Mouse (Mus musculus): ENCODE results near the gene Zap70.
A peak's percentile ranks its signal among the peaks of the same experiment; 100 is the strongest.

Zap70 gene

DNA sequence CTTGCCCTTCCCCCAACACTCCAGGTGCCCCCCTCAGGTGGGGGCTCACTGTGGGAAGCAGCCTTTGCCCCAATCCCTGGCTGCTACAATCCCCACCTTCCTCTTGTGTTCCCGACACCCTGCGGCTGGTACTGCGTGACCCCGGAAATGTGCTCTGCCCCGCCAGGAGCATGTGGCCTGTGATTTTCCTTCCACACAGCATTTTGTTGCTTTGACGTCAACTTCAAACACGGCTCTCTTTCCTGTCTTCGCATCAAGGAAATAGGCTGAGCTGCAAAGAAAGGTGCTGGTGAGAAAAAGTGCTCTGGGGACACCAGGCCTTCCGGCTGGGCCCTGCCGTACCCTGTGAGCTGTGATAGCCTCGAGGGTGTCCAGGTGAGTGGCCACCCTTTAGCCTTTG is at the start of gene Zap70:
Gene Zap70, plus strand, starts transcription at position 231 of the 400 bp plus-strand sequence.
- no peak for DNase-seq (ENCODE audit: low spot score in 2 of 2)

DNA sequence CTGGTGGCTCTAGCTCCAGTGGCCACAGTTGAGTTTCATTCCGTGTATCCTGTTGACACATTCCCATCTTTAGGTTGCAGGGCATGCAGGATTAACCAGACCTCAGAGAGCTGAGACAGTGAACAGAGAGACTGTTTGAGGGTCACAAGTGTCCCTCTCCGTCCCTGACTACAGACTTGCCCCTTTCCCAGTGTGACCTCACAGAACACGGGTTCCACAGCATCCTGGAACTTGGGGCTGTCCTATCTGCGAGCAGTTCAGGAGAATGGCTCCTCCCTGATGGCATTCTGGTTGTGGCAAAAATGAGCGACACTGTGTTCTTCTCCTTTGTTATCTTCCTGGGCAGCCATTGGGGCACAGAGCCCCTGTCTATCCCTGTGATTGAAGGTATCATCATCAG is 47.3 kb upstream of the Zap70 start, which contains the start of gene Actr1b:
Gene Actr1b, minus strand, starts transcription at position 112 of the 400 bp plus-strand sequence.
- no peak for DNase-seq (ENCODE audit: low spot score in 2 of 2)

DNA sequence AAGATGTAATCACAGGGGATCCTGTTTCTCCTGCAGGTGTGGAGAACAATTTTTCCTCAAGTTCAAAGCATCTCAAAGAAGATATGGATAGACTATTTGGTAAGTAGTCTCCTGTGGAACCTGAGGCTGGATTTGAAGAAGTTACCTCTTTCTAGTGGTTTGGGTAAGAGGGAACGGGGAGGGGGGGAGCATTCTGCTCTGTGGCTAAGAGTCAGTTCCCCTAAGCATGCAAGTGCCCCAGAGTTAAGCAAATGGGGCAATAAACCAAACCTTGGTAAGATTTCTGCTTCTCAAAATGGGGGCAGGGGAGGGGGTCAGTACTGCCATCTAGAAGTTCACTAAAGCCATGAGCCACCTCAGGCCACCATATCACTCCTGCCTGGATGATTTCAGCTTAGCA is 42.8 kb upstream of the Zap70 start:
- no peak for DNase-seq (ENCODE audit: low spot score in 2 of 2)

DNA sequence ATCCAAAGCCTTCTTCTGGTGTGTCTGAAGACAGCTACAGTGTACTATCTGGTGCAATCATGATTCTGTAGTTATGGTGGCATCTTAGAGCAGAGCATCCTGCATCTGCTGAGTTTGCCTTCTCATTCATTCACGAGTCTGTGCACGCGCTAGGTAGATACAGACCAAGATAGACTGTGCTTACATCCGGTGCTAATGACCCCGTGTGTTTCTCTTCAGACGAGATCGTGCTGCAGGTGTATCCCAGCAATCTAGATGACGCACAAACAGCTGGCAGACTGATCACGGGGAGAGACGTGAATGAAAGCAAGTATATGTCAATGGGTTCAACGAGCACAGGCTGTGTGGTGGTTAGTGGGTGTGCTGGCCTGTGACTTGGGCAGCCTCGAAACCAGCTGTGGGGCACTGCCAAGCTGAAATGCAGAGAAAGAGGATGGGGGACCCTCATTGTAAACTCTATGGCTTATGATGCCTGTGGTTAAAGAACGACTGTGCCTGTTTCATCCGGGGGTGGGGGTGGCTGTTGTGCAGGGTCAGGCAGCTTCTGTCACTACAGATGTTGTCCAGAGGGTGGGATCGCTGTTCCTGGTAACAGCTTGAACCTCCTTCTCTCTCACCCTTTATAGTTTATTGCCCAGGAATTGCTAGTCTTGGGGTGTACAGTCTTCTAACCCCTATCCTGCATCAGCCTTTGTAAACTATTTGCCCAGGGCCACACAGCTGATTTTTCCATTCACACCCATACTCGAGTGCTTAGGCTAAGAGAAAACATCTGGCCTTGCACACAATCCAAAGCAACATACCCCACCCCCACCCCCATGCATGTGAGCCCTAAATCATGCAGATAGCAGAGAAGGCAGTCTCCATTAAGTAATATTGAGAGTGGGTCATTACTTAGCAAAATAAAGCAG is 38.2 kb upstream of the Zap70 start:
- no peak for DNase-seq (ENCODE audit: low spot score in 2 of 2)

DNA sequence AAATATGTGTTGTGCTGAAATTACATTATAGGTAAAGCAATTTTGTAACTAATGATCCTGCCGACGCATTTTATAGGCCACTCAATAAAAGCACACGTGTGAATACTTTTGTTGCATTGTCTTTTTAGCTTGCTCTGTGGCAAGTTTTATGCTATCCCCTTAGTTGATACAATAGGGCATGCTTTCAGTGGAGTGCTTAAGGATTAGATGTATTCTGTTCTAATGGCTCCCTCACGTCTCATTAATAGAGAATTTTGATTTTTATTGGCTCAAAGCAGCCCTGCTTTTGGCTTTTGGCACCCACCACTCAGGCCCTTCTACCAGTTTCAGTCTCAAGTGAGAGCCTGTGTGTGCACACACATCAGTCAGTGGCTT is 37.6 kb upstream of the Zap70 start:
- no peak for DNase-seq (ENCODE audit: low spot score in 2 of 2)

DNA sequence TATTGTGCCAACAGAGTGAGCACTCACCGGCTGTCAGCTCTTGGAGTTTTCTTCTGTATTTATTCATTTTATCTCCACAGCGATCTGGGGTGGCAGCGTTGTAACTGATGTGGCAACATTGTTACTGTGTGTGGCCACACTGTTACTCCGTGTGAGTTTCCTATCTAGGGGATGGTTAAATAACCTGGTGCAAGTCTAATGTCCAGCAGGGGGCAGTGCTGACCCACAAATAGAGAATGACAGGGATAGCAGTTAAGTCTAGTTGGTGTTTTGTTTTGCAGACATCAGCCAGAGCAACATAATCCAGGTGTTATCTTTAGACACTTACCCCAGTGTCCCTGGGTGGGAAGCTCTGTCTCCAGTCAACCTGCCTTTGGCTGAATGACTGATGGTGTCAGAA is 24.3 kb upstream of the Zap70 start:
- peak; percentile 35 to 66 for DNase-seq (ENCODE audit: low spot score in 2 of 2)

DNA sequence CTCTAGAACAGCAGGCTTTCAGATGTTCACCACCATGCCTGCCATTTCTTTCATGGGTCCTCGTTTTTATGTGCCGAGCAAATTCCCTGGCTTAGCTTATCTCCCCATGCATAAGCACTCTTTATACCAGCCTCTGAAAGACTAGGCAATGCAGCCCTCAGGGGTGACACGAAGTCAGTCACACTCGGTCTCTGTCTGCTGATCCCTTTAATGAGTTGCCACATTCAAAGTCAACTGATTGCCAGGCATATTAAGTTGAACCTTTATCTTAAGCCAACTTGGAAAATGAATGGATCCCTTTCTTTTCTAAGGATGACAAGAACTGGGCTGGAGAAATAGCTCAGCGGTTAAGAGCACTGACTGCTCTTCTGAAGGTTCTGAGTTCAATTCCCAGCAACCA is 22.4 kb upstream of the Zap70 start:
- no peak for DNase-seq (ENCODE audit: low spot score in 2 of 2)

DNA sequence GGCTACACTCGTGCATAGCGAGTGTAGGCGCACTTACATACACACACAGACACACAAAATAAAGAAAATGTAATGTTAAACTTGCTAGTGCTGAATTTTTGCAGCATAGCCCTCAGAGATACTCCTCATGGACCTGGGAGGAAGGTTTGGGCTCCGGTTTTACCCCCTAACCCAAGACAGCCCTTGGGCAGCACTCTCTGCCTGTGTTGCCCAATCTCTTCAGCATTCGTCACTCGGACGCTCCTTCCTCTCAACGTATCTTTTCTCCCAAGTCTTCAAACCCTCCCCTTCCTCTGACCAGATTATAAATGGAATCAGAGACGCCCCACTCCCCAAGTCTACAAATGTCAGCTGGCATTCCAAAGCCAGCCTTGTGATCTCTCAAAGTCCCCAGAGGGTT is 18.6 kb upstream of the Zap70 start:
- DNase-seq (ENCODE audit: low spot score in 2 of 2) = no peak

DNA sequence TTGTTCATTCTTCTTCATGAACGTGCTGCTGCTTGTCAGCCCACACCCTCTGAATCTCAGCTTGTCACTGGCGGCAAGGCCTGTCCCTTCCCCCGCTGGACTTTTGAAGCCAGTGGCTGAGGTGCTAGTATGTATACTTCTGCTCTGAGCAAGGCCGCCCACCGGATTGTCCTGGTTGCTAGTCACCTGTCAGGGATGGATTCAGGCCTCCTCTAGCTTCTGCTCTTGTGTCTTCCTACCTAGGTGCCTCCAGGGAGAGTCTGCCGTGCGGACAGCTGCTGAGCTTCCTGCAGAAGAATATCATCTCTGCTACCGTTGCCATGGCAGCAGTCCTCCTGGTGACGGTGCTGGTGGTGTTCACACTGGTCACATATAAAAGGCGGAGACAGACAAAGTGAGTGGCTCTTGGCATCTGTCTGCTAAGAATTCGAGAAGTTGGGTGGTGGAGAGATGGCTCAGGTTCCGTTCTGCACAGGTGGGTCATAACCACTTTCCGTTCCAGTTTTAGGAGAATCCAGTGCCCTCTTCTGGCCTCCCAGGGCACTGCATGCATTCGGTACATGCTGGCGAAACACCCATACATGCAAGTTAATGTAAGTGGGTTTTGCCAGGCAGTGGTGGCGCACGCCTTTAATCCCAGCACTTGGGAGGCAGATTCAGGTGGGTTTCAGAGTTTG is 17.2 kb upstream of the Zap70 start:
- DNase-seq (ENCODE audit: low spot score in 2 of 2) = peak; percentile 40 to 75

DNA sequence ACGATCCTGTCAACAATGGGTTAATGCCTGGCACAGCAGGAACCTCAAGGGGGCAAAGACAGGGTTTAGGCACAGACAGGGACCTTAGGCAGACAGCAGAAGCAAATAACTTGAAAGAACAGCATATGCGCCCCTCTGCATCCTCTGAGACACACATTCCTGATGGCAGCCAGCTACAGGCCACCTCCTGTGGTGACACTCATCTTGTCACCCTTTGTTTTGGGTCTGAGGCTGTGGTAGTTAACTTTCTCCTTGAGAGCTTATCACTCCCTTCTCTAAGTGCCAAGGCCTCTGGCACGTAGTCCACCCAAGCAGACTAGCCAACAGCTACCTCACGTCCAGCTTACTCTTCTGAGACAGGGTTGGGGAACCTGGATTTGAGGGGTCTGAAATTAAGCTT is 15.9 kb upstream of the Zap70 start:
- no peak for DNase-seq (ENCODE audit: low spot score in 2 of 2)

DNA sequence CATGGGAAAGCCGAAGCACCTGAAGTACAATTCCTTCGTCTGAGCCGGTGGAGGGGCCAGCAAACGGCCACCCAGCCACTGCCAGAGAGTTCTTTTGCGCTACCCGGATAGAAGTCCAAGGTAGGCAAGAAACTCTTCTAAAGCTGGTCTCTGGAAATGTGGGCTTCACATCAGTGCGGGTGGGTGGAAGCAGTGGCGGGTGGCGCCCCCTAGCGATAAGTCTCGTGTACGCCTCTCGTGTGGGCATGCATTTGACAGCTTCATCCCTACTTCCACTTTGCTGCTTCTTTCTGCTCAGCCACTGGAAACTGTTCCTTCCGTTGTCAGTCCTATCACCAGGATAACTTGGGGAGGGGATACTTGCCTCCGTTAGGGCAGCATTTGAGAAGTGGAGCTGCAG is 15.1 kb upstream of the Zap70 start:
- DNase-seq (ENCODE audit: low spot score in 2 of 2) = no peak

DNA sequence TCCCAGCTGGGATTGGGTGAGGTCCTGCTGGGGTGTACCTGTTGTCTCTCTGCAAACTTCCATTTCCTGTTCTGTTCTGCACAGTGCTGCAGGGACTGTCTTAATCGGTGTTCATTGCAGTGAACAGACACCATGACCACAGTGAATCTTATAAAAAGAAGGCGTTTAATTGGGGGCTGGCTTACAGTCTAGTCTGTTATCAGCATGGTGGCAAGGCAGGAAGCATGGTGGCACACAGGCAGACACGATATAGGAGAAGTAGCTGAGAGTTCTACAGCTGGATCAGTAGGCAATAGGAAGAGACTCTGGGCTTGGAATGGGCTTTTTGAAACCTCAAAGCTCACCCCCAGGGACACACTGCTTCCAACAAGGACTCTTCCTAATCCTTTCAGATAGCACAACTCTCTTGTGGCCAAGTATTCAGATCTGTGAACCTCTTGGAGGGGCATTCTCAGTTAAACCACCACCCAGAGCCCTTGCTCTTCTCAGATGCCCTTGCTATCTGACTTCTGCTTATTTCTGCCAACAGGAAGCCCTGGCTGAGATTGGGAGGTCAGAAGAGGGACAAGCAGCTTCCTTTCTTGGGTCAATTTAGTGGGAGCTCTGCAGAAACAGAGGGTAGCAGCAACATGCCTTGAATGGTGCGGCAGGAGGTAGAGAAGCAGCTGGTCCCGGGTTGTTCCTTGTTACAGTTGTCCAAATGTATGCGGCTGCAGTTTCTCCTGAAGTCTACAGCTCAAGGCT is 7.5 kb upstream of the Zap70 start:
- DNase-seq (ENCODE audit: low spot score in 2 of 2) = no peak

DNA sequence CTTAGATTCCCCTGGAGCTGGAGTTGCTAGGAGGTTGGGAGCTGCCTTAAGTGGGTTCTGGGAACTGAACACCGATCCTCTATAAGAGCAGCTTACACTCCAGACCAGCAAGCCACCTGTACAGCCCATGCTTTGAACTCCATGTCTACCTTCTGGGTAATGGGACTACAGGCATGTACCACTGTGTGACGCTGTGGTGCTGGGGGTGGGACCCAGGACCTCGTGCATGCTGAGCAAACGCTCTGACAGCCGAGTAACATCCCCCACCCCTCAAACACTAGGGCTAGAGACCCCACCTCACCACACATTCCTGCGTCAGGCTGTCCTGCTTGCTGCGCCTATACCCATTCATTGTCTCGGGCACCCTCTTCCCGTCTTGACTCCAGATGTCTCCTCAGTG is 3.0 kb upstream of the Zap70 start:
- DNase-seq (ENCODE audit: low spot score in 2 of 2) = no peak

DNA sequence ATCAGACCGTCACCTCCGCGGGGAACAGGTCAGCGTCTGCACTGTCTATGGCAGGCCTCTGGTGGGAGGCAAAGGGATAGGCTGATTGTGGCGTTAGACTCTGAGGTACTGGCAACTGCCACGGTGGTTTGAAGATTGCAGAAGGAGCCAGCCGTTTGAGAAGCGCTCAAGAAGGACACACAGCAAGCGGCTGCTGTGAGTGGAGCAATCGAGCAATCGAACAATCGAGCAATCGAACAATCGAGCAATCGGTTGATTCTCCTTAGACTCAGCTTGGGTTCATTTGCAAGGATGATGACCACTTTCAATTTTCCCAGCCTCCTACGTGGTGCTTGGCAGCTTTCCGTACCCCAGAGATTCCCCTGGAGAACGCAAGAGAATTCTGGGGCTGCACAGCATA is 2.5 kb upstream of the Zap70 start:
- DNase-seq (ENCODE audit: low spot score in 2 of 2) = no peak

DNA sequence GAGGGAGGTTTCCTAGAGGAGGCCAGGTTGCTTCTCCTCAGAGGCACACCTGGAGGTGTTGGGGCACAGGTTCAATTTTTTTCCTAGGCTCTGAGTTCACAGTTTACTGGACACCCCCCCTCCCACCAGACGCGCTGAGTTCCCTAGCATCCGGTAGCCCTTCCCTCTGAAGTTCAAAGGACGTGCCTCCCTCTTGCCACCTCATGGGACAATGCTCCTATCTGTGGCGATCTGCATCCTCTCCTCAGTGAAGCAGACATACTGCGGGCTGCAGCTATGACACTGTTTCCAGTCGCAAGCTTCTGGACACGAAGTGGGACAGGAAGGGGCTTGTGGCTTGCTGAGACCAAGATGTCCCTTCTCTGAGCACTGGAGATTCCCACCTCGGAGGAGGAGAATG is 1.2 kb upstream of the Zap70 start:
- no peak for DNase-seq (ENCODE audit: low spot score in 2 of 2)

DNA sequence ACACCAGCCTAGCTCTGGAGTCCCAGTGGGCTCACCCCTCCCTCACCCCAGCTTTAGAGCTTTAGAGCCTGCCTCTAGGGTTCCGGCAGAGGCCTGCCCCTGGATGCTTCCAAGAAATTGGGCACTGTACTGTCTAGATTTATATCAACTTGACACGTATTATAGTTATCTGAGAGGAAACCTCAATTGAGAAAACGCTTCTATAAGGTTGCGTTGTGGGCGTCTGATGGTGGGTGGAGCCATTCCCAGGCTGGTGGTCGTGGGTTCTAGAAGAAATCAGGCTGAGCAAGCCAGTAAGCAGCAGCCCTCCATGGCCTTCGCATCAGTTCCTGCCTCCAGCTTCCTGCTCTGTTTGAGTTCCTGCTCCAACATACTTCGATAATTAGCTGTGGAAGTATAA is 537 bp upstream of the Zap70 start:
- DNase-seq (ENCODE audit: low spot score in 2 of 2) = no peak

DNA sequence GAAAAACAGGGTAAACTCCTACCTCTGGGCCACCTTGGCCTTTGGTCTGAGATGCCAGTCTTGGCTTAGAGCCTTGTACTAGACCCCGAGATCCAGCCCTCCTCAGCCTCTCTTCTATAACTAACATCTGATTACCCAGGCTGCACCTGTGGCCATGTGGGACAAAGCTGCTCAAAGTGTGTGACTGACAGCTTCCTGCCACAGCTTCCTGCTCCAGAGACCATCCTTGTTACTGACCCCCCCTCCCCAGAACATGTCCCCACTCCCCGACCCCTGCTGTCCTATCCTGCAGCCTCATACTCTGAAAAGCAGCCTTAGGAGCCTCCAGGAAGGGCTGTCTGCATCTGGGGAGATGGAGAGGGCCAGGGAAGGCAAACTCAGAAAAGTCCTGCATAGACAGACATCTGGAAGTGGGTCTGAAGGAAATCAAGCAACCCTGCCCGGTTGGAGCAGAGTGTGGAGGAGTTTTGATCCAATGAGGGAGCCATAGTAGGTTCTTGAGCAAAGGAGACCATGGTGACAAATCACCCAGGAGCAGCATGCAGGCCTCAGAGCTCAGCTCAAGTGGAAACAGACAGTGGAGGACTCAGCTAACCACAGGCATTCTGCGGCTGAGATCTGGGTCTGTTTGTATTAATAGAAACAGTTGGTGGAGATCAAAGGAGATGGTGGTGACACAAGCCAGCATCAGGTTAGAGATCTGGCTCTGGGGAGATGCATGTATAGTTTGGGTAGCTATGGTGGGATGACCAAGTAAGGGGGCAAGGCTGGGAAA is 5.0 kb downstream of the Zap70 start:
- no peak for DNase-seq (ENCODE audit: low spot score in 2 of 2)

DNA sequence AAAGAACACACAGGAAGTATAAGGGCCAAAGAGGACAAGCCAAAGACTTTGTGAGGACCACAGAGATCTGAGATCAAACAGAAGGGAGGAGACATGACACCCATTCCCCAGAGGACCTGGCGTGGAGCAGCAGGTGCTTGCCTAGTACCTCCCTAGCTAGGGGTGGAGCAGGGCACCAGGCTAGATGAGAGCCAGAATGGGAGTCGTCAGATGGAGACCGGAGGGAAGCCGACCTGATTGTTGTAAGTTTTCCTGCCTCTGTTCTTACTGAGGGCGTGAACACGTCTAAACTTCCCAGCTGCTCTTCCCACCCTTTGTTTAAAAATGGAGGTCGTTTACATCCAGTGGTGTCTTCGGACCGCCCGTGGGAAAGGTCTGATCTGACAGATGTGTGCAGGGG is 5.7 kb downstream of the Zap70 start:
- DNase-seq (ENCODE audit: low spot score in 2 of 2) = no peak

DNA sequence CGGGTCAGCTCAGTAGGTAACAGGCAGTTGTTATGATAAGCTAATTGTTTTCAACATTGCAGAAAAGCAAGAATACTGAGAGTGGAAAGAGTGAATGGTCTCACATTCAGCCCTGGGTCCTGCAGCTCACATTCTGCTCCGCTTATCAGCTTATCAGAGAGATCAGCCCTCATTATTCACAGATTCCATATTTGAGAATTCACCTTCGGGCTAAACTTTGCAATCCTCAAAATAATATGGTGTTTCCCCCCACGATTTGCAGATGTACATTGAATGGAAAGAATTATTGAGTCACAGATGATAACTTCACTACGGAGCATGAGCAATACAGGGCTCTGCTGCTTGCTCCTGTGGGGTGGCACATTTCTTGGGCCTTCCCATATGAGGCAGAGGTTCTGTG is 7.2 kb downstream of the Zap70 start:
- DNase-seq (ENCODE audit: low spot score in 2 of 2) = no peak

DNA sequence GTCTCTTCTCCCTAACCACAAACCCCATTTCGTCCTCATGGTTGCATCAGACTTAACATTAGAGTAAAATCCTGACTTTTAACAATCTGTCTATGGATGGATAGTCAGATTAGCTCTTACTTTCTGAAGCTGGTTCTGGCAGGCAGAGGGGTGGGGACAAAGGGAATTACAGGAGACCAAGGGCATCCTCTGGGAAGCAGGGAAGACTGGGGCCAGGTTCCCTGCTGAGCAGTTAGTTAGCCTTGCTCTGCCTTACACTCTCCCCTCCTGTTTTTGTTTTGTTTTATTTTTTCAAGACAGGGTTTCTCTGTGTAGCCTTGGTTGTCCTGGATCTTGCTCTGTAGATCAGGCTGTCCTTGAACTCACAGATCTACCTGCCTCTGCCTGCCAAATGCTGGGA is 8.4 kb downstream of the Zap70 start:
- no peak for DNase-seq (ENCODE audit: low spot score in 2 of 2)

DNA sequence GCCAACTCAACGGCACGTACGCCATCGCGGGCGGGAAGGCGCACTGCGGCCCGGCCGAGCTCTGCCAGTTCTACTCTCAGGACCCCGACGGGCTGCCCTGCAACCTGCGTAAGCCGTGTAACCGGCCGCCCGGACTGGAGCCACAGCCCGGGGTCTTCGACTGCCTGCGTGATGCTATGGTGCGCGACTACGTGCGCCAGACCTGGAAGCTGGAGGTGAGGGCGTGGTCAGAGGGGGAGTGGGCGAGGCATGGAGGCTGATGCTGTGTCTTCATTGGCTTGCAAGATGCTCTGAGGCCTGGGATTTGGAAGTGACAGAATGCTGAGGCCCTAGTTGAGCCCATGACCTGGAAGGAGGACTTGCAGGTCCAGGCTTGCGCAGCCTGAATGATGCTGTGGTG is 9.4 kb downstream of the Zap70 start:
- no peak for DNase-seq (ENCODE audit: low spot score in 2 of 2)
